Mouse (Mus musculus): ENCODE measurements around the gene Ap5z1.

Ap5z1 gene

DNA sequence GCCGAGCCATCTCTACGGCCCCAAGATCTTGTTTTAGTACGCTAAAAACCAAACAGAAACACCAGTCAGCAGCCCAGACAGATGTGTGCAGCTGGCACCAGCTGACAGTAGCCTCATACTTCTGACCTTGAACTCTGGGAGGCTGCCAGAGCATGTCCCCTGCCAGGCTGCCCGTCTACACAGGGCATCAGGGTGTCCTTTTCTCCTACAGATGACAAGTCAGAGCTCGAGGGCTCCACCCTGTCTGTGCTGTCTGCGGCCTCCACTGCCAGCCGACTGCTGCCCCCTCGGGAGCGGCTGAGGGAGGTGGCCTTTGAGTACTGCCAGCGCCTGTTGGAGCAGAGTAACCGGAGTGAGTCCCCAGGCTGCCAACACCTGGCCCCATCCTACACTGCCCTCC lies 6.1 kb downstream of the Ap5z1 start:
- CTCF ChIA-PET = no interaction called here

GRCm38 (mm10) chr5:142473696-142474095 lies 10.0 kb downstream of the Ap5z1 start:
- CTCF ChIA-PET = interaction anchor here (0.7 kb wide), 1 partner anchor 21 kb away, joined by 3 read pairs; no protein-coding TSS in a partner anchor

GRCm38 (mm10) chr5:142475669-142476068 lies 11.9 kb downstream of the Ap5z1 start:
- CTCF ChIA-PET = interaction anchor here (0.5 kb wide), 3 partner anchors 29 to 165 kb away, joined by 3 to 10 read pairs (median 4); no protein-coding TSS in a partner anchor

DNA sequence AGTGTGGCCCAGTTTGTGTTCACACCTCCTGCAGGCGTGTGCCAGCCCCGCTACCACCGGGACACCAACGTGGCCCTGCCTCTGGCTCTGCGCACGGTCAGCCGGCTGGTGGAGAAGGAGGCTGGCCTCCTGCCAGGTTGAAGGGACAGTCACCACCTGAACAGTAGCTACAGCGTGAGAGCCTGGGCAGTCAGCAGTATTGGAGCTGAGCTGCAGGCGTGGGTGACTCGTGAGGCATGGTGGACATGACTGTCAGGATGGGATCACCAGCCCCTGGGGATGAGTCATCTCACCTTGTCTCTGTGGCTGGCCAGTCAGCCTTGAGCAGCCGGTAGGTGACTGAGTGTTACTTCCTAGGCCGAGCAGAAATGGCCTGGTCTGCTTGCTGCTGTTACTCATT lies 13.6 kb downstream of the Ap5z1 start:
- CTCF ChIA-PET = no interaction called here

DNA sequence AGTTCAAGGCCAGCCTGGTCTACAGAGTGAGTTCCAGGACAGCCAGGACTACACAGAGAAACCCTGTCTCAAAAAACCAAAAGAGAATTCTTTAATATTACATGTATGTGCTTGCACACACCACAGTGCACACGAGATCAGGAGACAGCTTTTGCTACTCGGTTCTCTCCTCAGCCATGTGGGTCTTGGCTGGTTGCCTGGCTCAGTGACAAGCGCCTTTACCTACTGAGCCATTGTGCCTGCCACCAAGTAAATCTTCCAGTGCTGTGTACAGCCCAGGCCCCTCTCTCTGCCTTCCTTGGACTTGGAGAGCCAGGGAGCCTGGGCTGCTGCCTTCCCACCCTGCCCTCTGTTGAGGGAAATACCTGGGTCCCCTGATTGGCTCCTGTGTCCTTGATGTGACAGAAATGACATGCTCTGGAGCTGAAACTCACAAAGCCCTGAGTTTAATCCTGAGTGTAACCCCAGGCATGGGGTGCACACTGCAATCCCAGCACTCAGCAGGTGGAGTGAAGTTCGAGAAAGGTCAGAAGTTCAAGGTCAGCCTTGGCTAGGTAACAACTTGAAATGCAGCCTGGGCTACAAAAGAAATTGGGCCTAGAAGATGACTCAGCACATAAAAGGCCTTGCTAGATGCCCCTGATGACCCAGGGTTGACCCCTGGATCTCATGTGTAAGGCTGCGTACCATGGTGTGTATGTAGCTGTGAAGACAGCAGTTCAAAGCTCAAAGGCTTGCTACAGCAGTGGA lies 14.3 kb downstream of the Ap5z1 start:
- CTCF ChIA-PET = no interaction called here

- CTCF ChIA-PET = no interaction called here
These were observed 15.2 kb downstream of the Ap5z1 start for GRCm38 (mm10) chr5:142478829-142479435.

GRCm38 (mm10) chr5:142482512-142482911 lies 18.8 kb downstream of the Ap5z1 start:
- CTCF ChIA-PET = no interaction called here

DNA sequence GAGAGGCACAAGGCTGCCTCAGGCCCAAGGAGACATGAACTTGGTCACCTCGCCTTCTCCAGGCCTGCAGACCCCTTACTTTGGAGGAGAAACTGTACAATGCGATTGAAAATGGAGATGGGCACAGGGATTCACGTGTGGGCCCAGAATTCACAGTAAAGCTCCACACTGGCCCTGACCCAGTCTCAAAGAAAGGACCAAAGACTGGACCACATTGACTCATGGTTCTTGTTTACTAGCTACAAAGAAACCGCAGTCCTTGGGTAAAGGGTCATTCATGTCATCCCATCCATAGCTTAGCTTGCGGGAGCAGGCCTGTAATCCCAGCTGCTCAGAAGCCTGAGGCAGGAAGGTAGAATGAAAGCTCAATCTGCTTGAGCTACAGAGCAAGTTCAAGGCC lies 19.8 kb downstream of the Ap5z1 start:
- CTCF ChIA-PET = no interaction called here

GRCm38 (mm10) chr5:142486654-142487053 lies 22.9 kb downstream of the Ap5z1 start:
- CTCF ChIA-PET = no interaction called here

DNA sequence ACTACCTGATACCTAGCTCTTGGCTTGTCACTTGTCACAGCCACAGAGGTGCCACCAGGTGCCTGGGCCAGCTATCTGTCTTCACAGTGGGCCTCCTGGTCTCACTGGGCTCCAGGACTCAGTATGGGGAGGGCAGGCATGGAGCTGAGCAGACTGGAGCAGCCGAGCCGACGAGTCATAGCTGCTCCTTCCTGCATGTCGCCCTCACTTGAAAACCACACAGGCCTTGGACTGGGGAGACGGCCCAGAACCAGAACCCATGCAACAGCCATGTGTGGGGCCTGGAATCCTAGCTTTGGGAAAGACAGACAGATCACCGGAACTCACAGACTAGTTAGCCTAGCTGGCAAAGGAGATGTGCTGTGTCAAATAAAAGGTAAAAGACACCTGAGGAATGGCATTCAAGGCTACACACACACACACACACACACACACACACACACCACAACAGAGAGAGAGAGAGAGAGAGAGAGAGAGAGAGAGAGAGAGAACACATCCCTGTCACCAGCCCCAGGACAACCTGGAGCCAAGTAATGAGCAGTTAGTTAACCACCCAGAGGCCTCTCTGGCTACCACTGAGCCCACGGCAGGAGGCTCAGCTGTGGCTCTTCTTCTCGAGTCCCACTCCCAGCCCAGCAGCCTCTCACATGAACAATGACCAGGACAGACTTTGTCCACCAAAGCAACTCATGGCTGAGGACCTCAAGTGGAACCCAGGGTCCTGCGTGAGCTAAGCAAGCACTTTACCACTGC lies 26.4 kb downstream of the Ap5z1 start:
- CTCF ChIA-PET = no interaction called here

GRCm38 (mm10) chr5:142493307-142493706 lies 29.6 kb downstream of the Ap5z1 start:
- CTCF ChIA-PET = no interaction called here

DNA sequence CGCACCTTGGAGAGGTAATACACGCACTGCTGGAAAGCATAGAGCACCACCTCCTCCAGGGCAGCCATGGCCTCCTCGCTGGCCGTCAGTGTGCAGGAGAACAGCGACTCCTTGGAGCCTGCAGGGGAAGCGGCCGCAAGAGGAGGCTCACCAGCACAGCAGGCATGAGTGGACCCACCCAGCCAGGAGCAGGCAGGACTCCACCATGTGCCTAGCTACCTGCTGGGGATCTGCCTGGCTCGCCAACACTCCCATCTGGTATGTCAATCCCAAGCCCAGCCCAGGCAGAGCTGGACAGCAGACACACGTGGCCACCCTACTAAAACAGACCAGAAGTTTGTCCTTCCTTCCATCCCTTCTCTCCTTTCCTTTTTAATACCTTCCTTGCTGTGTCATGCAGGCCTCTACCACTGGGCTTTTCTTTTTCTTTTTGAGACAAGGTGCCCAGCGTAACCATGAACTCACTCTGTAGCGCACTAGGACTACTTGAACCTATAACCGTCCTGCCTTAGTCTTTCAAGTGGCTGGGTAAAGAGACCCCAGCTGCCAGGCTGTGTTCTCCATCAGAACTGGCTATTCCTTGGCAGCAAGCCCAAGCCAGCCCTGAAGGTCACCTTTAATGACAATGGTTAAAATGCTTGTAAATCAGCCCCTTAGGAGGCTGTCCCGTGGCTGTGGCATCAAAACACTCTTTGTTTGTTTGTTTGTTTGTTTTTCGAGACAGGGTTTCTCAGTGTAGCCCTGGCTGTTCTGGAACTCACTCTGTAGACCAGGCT lies 31.8 kb downstream of the Ap5z1 start:
- CTCF ChIA-PET = no interaction called here

GRCm38 (mm10) chr5:142498964-142499363 lies 35.2 kb downstream of the Ap5z1 start:
- CTCF ChIA-PET = no interaction called here

DNA sequence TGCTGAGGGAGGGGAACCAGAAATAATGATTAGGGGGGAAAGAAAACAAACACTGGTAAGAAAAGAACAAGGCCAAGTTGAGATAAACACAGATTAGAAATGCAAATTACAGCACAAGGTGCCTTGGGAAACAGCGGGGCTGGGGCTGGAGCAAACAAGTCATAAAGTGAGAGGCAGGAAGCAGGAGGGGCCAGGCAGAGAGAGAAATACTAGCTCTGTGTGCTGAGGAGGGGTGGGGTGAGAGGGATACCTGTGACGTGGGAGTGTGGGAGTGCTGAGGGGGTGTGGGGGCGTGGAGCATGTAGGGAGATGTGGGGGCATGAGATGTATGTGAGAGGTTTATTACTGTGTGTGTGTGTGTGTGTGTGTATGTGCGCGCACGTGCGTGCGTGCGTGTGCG lies 37.2 kb downstream of the Ap5z1 start:
- CTCF ChIA-PET = no interaction called here

GRCm38 (mm10) chr5:142502414-142502813 lies 38.7 kb downstream of the Ap5z1 start:
- CTCF ChIA-PET = no interaction called here

DNA sequence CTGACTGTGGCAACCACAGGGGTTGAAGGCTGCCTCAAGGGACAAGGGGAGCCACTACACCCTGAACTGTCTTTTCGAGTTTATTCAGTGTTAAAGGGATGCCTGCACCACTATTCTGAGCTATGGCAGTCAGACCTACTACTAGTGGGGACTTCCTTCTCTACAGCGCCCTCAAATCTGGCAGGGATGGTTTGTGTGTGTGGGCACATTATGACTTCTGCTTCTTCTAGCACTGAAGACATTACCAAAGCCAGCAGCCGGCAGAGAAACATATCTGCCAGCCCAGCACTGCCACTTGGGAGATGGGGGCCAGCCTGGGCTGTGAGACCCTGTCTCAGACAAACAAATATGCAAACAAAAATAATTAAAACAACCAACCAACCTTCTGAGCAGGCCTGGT lies 40.4 kb downstream of the Ap5z1 start:
- CTCF ChIA-PET = interaction anchor here (0.7 kb wide), 1 partner anchor 184 kb away, joined by 4 read pairs; no protein-coding TSS in a partner anchor

GRCm38 (mm10) chr5:142505695-142506423 lies 42.1 kb downstream of the Ap5z1 start:
- CTCF ChIA-PET = interaction anchor here (0.7 kb wide), 1 partner anchor 30 kb away, joined by 10 read pairs; no protein-coding TSS in a partner anchor

GRCm38 (mm10) chr5:142509141-142510060 lies 45.7 kb downstream of the Ap5z1 start:
- CTCF ChIA-PET = no interaction called here

DNA sequence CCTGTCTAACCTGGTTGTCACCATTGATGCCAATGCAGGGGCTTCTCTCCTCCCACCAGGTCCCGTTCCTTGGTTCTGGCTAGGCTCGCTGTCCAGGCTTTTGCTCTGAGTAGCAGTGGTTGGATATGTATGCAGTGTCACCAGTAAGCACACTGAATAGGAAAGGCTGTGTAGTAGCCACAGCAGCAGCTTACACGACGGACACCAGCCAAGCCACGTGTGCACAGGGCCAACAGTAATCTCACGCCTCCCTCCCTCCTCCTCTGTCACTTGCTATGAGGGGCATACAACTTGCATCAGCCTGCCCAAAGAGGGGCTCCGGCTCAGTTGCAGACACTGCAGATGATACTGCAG lies 46.3 kb downstream of the Ap5z1 start:
- CTCF ChIA-PET = no interaction called here

DNA sequence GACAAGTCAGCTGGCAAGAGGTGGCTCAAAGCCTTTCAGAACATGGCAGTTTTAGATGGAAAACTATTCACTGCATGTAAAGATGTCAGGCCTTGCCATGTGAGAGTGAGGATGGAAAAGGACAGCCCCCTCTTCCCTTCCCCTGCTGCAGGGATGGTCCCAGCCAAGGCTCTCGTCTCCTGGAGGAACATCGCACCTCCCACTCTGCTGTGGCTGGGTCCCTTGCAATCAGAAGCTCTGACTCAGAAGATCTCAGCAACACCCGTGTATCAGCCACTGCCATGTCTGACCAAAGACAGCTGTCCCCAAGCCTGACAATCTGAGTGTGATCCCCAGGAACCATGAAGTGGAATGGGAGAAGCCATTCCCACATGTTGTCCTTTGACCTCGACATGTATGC lies 48.4 kb downstream of the Ap5z1 start:
- CTCF ChIA-PET = no interaction called here

All from spleen, embryonic (tissue).